Comparison of ENCODE assay signal across 9 mouse cellular contexts in the genomic region with DNA sequence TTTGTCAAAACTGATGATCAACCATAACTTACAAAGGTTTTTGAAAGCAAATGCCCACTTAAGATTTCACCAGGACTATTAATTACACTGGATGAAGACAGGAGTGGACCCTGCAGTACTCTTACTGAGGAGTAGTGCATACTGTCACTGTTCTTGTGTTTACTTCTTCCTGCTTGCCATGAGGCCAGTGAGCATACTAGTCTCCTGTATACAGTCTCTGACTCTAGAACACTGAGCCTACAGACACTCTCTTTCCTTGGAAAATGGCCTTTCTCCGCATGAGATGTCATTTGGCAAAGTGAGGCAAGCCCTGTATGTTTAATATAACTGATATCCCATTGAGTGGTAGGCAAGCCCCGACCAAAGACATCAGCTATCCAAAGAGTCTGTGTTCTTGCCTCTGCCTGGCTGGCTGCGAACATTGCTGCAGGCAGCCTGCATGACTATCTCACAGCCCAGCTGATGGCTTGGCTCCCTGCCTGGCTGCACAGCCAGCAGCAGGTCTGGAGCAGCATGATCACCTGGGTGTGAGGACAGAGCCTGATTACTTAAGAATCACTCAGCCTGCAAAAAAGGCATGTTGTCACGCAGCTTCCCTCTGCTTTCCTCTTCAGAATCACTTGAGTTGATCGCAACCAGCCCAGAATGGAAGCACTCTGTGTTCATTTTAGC.
A peak's percentile ranks its signal among the peaks of the same experiment; 100 is the strongest.
DNase-seq lines count a peak whose midpoint lies in the region; ATAC-seq lines count a peak whose summit lies in the region.
"Had no signal": no experiment of that assay in that cellular context is flagged by ENCODE, and none has a peak within 500 bp of the region (broad histone marks: within the 10 kb centered on the region; RNA-seq: fewer than 3 reads in every experiment).

No protein-coding gene starts in this region.

- no peak overlapping the region for H3K9ac ChIP-seq in forebrain, embryonic 16.5 days (replicated peaks; ENCODE audit: low read depth, low read length)
- H3K9ac ChIP-seq in liver, embryonic 11.5 days (ENCODE audit: low read depth, low read length), result no peak overlapping the region

- no peak overlapping the region for H3K4me3 ChIP-seq in forebrain, embryonic 16.5 days (replicated peaks; ENCODE audit: low read length)
- no peak overlapping the region for H3K4me3 ChIP-seq in liver, embryonic 11.5 days (ENCODE audit: low read depth, low read length)
- H3K4me3 ChIP-seq: myocyte had no signal

- no peaks in the 10 kb centered on the region for H3K27me3 ChIP-seq in forebrain, embryonic 16.5 days (replicated peaks; ENCODE audit: control insufficient read depth, insufficient read depth, low read length)
- no peaks in the 10 kb centered on the region for H3K27me3 ChIP-seq in liver, embryonic 11.5 days (replicated peaks; ENCODE audit: control insufficient read depth, insufficient read depth, low read length)

- peaks cover 4% of the 10 kb centered on the region; the same call in 1 of the 2 replicates for H3K4me1 ChIP-seq in forebrain, embryonic 16.5 days (replicated peaks; ENCODE audit: control insufficient read depth, insufficient read depth, low read length)
- no peaks in the 10 kb centered on the region for H3K4me1 ChIP-seq in liver, embryonic 11.5 days (replicated peaks; ENCODE audit: control insufficient read depth, insufficient read depth, low read length)

- ATAC-seq in forebrain, embryonic 16.5 days, result peak; percentile 66
- ATAC-seq in CD4-positive, CD25-positive, alpha-beta regulatory T cell, adult 4 months, result no peak
- ATAC-seq in activated CD4-positive, CD25-positive, alpha-beta regulatory T cell, adult 4 months, result no peak
- ATAC-seq in liver, embryonic 11.5 days (replicated peaks; ENCODE audit: low FRiP score), result no peak

- H3K4me2 ChIP-seq in forebrain, embryonic 16.5 days (ENCODE audit: low read length), result no peak overlapping the region
- H3K4me2 ChIP-seq in liver, embryonic 11.5 days, result no peak overlapping the region

- 49% methylated on average over 5 of the region's 5 CpGs for WGBS in forebrain, embryonic 16.5 days
- 48% methylated on average over 5 of the region's 5 CpGs for WGBS in liver, embryonic 11.5 days

- DNase-seq in kidney, postnatal 14 days, result peak; percentile 4
- no peak for DNase-seq in kidney, adult 9 months
- peak; percentile 85 for DNase-seq in brain, adult 2 months (ENCODE audit: low read depth, low spot score)
- DNase-seq in left cerebral cortex, postnatal 4 days, result peak; percentile 79
- no peak for DNase-seq in liver, embryonic 11.5 days (ENCODE audit: low spot score)

- no peaks in the 10 kb centered on the region for H3K36me3 ChIP-seq in forebrain, embryonic 16.5 days (ENCODE audit: control insufficient read depth, insufficient read depth)
- H3K36me3 ChIP-seq in liver, embryonic 11.5 days (ENCODE audit: control insufficient read depth, insufficient read depth, low read length), result no peaks in the 10 kb centered on the region

- intact Hi-C loops in left cerebral cortex, postnatal 4 days (cut with DNase I), result no loop called here

- H3K9me3 ChIP-seq in forebrain, embryonic 16.5 days (ENCODE audit: control insufficient read depth, low read length), result no peaks in the 10 kb centered on the region
- H3K9me3 ChIP-seq in liver, embryonic 11.5 days (ENCODE audit: control insufficient read depth, low read length), result no peaks in the 10 kb centered on the region

- H3K27ac ChIP-seq in forebrain, embryonic 16.5 days (ENCODE audit: low read length), result no peak overlapping the region
- no peak overlapping the region for H3K27ac ChIP-seq in liver, embryonic 11.5 days (ENCODE audit: low read depth, low read length)

Comparison
In these comparisons a context has a peak if more than half of its experiments do, and no peak if none do; other contexts are left out.
1. DNase-seq: peak in kidney, postnatal 14 days (single experiment), brain, adult 2 months (single experiment) and left cerebral cortex, postnatal 4 days (single experiment); none in kidney, adult 9 months (single experiment) and liver, embryonic 11.5 days (single experiment).